Mouse (Mus musculus) megakaryocyte, embryonic 14.5 days (primary cell): ENCODE results near the gene Gpr18. TPM values are rescaled to one million over a fixed set of nuclear protein-coding genes. Genes with fewer than 3 reads are reported as not detected.
A peak's percentile ranks its signal among the peaks of the same experiment; 100 is the strongest.

ENCODE experiments used
- H3K27me3 ChIP-seq: replicated peaks from 2 replicates; pipeline ENCODE3; 2012; ENCODE audit warnings: inconsistent platforms
- H3K36me3 ChIP-seq: replicated peaks from 2 replicates; pipeline ENCODE3; 2012; ENCODE audit warnings: low read length, inconsistent platforms, mixed read lengths
- H3K4me1 ChIP-seq: 2 replicates; pipeline ENCODE4 v1.6.1; 2012; ENCODE audit warnings: inconsistent platforms
- H3K4me3 ChIP-seq: replicated peaks from 2 replicates; pipeline ENCODE3; 2012; ENCODE audit warnings: moderate library complexity, mild to moderate bottlenecking, inconsistent platforms
- H3K9me3 ChIP-seq: 2 replicates; pipeline ENCODE4 v1.6.1; 2012; ENCODE audit warnings: inconsistent platforms
- FLI1 ChIP-seq: IDR thresholded peaks from 2 replicates; pipeline ENCODE4 v1.6.1; 2012; ENCODE audit warnings: low read length, inconsistent platforms, mixed read lengths
- GATA1 ChIP-seq: IDR thresholded peaks from 3 replicates; pipeline ENCODE4 v1.6.1; 2012; ENCODE audit warnings: mixed read lengths, low read length, inconsistent platforms, borderline replicate concordance
- polyA plus RNA-seq: library from polyadenylated mRNA; stranded (reverse); fragments of >175 nt; gene quantifications from 2 replicates; pipeline ENCODE4 v1.2.3, GENCODE M21; 2012; ENCODE audit warnings: low replicate concordance; ENCODE audit not compliant: insufficient read depth

Gene Gpr18
- polyA plus RNA-seq, 1 experiment = 0.06 TPM

DNA sequence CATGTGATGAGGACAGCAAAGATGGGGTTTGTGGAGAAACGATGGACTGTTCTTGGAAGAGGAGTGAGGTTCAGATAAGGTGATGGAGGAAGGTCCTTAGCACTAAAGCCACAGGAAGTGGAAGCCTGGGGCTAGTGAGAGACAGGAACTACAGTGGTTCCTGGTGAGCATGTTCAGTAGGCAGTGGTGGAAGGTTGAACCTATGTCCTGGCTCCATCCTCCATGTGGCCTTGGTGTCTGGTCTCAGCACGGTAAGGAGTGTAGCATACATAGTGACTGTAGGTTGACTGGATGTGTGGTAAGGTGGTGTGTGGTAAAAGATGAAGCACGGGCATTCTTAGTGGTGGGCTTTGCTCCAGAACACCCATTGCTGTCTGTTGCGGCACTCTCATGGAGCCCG lies 34.3 kb upstream of the Gpr18 start:
- no peak for TF ChIP-seq GATA1
- no peak for TF ChIP-seq FLI1
- H3K4me1 ChIP-seq = peaks cover 71% of the 10 kb centered on the region
- peaks cover 28% of the 10 kb centered on the region for H3K36me3 ChIP-seq
- no peaks in the 10 kb centered on the region for H3K9me3 ChIP-seq
- H3K4me3 ChIP-seq = peak overlapping the region; percentile 84
- no peaks in the 10 kb centered on the region for H3K27me3 ChIP-seq

DNA sequence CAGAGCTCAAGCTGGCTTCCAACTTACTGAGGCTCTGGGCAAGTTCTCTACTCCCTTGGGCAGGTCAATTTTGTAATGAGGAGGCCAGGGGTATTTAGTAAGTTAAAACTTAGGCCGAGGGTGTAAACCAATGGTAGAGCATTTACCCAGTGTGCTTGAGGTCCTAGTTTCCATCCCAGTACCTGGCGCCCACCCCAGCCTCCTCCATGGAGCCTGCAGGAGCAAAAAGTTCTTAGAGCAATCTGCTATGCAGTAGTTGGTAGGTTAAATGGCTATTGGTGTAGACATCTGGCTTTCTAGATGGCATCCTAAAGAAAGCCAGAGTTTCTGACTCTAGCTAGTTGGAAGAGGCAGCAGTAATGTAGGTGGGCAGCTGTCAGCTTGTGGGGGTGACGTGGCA lies 33.9 kb upstream of the Gpr18 start:
- Histone ChIP-seq H3K9me3 (no peaks in the 10 kb centered on the region), H3K4me1 (peaks cover 67% of the 10 kb centered on the region), H3K27me3 (no peaks in the 10 kb centered on the region), H3K4me3 (peak overlapping the region; percentile 84), H3K36me3 (peaks cover 23% of the 10 kb centered on the region)
- TF ChIP-seq GATA1 (no peak), FLI1 (no peak)

DNA sequence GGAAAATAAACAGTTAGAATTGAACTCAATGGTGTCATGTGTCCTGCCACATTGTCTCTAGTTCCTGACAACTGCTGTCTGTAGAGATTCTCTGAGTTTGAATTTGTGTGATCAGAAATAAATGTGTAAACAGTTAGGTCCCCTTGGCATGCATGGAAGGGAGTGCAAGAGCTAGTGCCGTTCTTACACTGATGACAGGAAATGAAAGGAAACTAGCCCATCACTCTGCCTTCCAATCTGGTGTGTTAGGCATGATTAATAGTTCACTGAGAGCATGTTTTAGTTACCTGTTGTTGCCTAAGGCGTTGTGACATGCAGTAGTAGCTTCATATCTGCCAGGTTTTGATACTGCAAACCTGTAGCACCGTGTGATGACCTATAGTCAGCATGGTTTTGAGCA lies 32.4 kb upstream of the Gpr18 start:
- no peak overlapping the region for H3K4me3 ChIP-seq
- H3K36me3 ChIP-seq = peaks cover 12% of the 10 kb centered on the region
- no peaks in the 10 kb centered on the region for H3K27me3 ChIP-seq
- TF ChIP-seq FLI1 (no peak), GATA1 (no peak)
- no peaks in the 10 kb centered on the region for H3K9me3 ChIP-seq
- peaks cover 58% of the 10 kb centered on the region for H3K4me1 ChIP-seq

DNA sequence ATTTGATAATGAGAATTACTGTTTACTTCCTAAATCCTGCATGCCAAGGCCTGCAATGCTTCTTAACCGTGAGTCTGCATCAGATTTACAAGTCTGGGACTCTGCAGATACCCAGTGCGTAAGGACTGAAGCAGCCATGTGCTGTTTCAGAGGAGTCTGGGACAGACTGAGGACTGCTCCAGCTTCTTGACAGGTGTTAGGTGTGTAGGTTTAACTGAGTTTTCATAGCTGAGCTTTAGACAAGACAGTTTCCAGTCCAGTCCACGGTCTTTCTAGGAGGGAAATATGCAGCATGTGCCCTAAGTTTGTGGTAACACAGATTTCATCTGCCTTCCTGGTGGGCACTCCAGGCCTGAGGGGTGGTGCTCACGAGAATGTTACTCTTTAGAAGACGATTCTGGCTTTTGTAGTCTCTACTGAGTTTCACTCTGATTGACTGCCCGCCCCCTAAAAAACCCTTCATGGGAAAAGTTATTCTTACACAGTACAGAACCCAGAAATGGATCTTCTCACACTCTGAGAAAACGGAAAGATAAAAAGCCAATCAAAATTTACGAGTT lies 31.7 kb upstream of the Gpr18 start:
- H3K9me3 ChIP-seq = no peaks in the 10 kb centered on the region
- H3K36me3 ChIP-seq = peaks cover 6% of the 10 kb centered on the region
- no peaks in the 10 kb centered on the region for H3K27me3 ChIP-seq
- H3K4me3 ChIP-seq = no peak overlapping the region
- peaks cover 55% of the 10 kb centered on the region for H3K4me1 ChIP-seq
- TF ChIP-seq FLI1 (no peak), GATA1 (no peak)

DNA sequence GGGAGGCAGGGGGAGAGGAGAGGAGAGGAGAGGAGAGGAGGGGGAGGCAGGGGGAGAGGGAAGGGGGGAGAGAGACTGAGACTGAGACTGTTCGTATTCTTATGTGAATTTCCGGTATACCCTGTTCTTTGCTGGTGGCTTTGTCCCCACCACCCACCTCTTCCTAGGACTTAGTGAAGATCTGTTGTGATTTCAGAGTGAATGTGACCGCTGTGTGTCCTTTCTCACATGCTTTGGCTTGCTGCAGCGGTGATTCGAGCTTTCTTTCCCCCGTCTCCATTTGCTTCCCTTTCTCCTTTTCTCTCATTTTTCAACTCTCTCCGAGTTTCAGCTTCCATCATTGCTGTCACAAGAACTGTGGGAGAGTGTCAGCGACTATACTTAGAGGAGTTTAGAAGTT lies 31.1 kb upstream of the Gpr18 start:
- H3K27me3 ChIP-seq = no peaks in the 10 kb centered on the region
- H3K9me3 ChIP-seq = no peaks in the 10 kb centered on the region
- TF ChIP-seq GATA1 (no peak), FLI1 (no peak)
- H3K4me1 ChIP-seq = peaks cover 50% of the 10 kb centered on the region
- peaks cover 2% of the 10 kb centered on the region for H3K36me3 ChIP-seq
- H3K4me3 ChIP-seq = no peak overlapping the region

DNA sequence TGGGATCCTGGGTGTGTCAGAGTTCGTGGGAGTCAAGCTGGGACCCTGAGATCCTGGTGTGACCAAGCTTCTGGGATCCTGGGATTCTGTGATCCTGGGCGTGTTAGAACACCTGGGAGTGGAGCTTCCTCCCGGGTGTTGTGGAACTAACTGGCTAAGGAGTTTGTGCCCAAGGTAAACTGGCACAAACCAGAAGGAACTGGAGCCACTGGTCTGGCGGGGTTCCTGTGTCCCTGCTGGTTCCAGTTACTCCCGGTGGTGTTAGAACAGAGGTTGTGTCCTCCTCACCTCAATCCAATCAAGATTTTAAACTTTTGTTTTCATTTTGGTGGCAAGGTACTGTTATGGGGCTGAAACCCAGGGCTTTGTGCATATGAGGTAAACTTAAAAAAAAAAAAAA lies 30.6 kb upstream of the Gpr18 start:
- Histone ChIP-seq H3K27me3 (no peaks in the 10 kb centered on the region), H3K4me1 (peaks cover 44% of the 10 kb centered on the region), H3K4me3 (no peak overlapping the region), H3K36me3 (no peaks in the 10 kb centered on the region), H3K9me3 (no peaks in the 10 kb centered on the region)
- TF ChIP-seq FLI1 = no peak

DNA sequence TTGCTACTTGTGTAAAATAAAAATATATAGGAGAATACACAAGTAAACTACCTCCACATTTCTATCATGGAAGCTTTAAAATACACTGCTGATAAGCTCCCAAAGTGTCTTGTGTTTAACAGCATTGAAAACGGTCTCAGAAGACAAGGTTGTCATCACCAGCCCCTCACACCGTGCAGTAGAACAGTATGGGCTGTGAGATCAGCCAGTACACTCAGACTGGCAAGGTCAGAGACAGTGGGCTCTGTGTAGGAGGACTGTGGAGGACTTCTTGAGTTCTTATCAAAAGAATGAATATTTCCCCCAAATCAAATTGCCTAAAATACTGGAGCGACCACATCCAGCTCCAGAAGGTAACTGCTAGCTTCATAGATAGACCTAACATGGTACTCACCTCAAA lies 24.0 kb upstream of the Gpr18 start:
- Histone ChIP-seq H3K4me3 (no peak overlapping the region), H3K9me3 (peaks cover 14% of the 10 kb centered on the region), H3K27me3 (no peaks in the 10 kb centered on the region), H3K36me3 (peaks cover 21% of the 10 kb centered on the region), H3K4me1 (peaks cover 20% of the 10 kb centered on the region)
- TF ChIP-seq FLI1 (no peak), GATA1 (no peak)

DNA sequence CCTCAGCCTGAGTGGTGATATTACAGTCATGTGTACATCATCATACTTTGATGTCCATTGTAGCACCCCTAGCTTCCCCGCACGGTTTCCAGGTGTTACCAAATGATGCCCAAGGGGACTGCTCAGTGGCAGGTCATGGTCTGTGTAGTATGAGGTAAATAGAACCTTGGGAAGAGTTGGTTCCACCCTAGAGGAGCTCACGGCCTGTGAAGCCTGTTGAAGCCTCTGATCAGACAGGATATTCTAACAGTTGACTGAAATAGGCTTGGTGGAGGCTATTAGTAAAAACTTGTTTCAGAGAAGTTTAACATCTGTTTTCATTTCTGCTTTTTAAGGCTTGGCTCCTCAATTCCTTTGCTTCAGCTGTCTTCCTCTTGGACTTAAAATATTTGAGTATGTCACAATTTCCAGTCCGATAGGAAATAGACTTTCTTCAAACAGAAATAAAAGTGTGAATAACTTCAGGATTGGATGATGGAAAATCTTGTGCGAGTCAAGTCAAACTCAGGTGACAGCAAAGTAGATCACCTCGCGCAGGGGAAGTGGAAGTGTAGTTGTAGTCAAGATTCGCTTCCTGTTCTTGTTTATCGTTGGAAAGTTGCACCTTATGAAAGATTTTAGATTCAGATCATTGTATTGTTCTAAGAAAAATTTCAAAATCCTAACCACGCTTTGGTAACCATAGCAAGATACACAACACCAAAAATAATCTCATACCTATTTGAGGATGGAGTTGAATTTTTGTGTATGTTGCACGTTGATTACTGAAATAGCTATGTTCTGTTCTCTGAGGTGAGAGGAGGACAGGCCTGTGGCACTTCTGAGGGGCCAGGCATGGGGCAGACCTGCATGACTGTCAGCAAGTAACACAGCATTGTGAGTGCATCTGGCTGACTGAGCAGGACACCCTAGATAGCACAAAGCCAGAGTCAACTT lies 22.9 kb upstream of the Gpr18 start:
- TF ChIP-seq GATA1 (no peak), FLI1 (no peak)
- peak overlapping the region; percentile 53 for H3K4me3 ChIP-seq

DNA sequence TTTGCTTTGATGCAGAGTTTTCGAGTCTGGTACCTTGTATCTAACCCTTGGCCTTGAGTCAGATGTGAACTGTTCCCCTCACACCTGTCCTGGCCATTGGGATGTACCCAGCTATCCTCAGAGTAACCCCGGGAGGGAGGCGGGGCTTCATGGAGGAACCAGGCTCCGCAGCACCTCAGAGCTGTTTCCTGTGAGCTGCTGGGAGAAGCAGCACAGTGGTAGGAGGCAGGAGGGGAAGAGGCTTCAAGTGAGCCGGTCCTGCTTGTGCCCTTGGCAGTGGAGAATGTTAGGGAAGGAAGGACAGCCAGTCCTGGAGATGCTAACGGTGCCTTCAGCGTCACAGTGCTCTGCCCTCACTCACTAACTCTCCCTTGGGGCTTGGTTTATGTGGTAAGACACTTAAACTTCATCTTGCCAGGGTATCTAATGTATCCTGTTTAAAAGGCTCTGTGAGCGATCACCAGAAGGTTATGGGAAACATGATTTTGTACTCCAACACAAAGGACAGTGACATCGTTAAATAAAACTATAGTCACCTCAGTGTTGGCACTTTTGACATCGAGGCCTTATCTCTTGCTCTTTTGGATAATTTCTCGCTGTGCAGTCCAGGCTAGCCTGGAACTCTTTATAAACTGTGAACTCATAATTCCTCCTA lies 22.1 kb upstream of the Gpr18 start:
- Histone ChIP-seq H3K4me3 (peak overlapping the region; percentile 36), H3K4me1 (peaks cover 35% of the 10 kb centered on the region), H3K9me3 (peaks cover 14% of the 10 kb centered on the region), H3K27me3 (peaks cover 2% of the 10 kb centered on the region), H3K36me3 (peaks cover 40% of the 10 kb centered on the region)
- no peak for TF ChIP-seq FLI1

More for the DNA sequence above, 22.9 kb upstream of the Gpr18 start:
- Histone ChIP-seq H3K4me1 (peaks cover 30% of the 10 kb centered on the region), H3K27me3 (peaks cover 2% of the 10 kb centered on the region), H3K9me3 (peaks cover 14% of the 10 kb centered on the region), H3K36me3 (peaks cover 32% of the 10 kb centered on the region)

DNA sequence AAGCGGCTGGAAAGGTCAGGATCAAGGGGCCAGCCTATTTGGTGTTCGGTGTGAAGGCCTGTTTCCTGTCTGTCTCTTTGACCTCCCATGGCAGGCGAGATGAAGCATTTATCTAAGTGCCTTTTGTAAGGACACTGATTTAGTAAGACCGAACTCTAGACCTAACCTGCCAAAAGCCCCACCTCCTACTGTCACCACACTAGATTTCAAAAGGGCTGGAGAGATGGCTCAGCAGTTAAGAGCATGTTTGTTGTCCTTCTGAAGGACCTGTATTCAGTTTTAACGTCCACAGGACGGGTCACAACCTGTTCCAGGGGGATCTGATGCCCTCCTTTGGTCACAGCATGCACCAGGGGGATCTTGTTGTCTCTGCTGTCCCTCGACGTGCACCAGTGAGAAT lies 21.3 kb upstream of the Gpr18 start:
- TF ChIP-seq GATA1 (no peak), FLI1 (no peak)
- H3K36me3 ChIP-seq = peaks cover 40% of the 10 kb centered on the region

More for the DNA sequence above, 21.3 kb upstream of the Gpr18 start:
- Histone ChIP-seq H3K9me3 (peaks cover 14% of the 10 kb centered on the region), H3K4me3 (no peak overlapping the region), H3K4me1 (peaks cover 43% of the 10 kb centered on the region), H3K27me3 (peaks cover 2% of the 10 kb centered on the region)
